Mouse (Mus musculus) ES-CJ7 (cell line): ENCODE measurements at regions not wholly inside any gene's neighbourhood (a gene's known extent, or its start where the extent isn't known, plus 50 kb on each side); places are given as distances from the start of the nearest gene placed in this dataset.

Experiments
- DNase-seq: peaks from one replicate; pipeline ENCODE4 v3.0.0; 2011; ENCODE audit warnings: low read depth, low spot score

- no peak for DNase-seq
These were observed 52.1 kb upstream of the Fyn start for GRCm38 (mm10) chr10:39316533-39316932.

GRCm38 (mm10) chr10:39315434-39316174 is 53.1 kb upstream of the Fyn start:
- no peak for DNase-seq

DNA sequence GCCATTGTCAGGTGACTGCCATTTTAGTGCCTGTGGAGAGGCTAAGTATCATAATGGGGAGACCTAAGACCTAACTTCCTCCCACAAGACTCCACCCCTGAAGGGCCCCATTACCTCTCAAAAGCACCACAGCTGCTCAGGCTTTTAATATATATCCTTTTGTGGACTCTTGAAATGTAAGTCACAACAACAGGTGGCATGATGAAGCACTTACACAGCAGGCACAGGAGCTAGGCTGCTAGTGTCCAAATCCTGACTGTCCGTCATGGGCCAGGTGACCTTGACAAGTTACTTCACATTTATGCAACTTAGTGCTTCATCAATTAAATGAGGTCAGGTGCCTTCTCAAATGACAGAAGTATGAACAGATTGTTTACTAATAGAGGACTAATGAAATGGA is 57.2 kb upstream of the Fyn start:
- no peak for DNase-seq

DNA sequence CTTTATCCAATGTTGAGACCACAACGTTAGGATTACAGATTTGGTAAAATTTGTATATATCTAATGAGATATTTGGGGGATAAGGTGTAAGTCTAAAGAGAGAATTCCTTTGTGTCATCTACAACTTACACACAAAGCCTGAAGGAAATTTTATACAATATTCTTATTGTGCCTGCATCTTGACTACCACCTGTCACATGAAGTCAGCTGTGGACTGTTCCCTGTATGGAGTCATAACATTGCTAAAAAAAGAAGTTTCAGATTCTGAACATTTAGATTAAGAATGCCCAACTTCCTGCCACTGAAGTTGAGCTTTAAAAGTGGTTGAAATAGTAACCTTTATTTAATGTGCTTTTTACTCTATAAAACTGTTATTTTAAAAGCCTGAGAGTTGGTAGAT is 60.1 kb upstream of the Fyn start:
- DNase-seq, result no peak

DNA sequence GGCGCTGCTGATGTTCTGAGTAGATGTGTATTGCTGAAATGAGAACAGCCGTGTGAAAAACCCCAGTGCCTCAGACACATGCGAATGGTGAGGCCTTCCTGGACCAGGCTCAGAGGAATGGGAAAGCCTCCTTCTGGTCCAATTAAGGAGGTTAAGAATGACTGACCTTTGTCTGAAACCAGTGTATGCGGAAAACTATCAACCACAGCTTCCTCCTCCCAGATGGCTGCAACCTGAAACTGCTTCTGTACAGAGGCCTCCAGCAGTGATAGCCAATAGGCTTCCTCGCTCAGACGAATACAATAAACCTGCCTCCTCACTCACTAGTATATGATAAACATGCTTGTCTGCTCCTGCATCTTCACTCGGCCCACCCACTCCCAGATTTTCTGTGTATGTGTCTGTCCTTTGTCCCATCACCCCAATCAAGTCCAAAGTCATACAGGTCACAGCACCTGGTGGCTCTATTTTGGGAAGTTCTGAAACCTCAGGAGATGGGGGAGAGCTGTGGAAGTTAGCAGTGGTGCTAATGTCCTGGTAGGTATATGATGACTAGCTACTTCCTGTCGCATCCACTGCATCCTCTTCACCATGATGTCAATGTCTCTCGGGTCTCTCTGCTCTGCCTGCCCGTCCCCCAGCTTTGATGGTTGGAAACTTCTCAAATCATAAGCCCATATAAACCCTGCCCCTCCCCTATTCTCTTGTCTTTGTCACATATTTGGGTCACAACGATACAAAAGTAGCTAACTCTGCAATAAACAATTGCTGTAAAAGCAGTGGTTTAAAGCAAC is 75.8 kb upstream of the Fyn start:
- no peak for DNase-seq

DNA sequence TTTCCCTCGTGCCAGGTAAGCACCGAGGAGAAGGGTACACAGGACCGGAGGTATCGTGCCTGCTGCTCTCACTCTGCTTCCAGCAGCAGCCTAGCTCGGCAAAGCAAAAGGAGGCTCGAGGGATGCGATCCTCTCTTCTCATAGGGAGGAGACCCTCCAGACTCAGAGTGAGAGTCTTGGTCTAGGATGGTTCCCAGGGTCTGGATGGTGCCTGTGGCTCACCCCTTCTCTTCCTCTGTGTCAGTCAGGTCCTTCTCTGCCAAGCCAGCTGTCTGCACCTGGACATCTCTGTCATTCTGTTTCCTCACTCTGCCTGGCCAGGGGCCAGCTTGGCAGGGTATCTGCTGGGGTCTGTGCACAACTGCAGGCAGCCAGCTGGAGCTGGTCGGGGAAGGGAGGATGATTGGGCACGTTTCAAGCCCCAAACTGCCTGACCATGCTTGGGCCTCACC is 76.9 kb upstream of the Fyn start:
- no peak for DNase-seq

- DNase-seq, result no peak
These were observed 77.4 kb upstream of the Fyn start for GRCm38 (mm10) chr10:39291134-39291746.

DNA sequence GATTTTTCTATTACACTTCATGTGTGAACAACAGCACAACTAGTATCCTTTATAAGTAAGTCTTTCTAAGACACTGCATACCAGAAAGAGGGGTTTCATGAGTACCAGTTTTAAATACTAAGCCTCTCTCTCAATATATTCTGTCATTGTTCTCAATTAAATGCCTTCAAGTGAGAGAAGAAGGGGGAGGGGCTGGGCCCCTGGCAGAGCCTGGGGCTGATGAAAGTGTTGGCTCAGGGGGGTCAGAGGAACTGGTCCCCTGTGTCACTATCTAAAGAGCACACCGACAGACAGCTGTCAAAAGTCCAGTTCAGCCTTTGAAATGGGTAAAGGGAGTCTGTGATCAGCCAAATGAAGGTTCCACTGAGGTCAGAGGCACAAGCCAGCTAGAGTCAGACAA is 78.4 kb upstream of the Fyn start:
- DNase-seq, result no peak

DNA sequence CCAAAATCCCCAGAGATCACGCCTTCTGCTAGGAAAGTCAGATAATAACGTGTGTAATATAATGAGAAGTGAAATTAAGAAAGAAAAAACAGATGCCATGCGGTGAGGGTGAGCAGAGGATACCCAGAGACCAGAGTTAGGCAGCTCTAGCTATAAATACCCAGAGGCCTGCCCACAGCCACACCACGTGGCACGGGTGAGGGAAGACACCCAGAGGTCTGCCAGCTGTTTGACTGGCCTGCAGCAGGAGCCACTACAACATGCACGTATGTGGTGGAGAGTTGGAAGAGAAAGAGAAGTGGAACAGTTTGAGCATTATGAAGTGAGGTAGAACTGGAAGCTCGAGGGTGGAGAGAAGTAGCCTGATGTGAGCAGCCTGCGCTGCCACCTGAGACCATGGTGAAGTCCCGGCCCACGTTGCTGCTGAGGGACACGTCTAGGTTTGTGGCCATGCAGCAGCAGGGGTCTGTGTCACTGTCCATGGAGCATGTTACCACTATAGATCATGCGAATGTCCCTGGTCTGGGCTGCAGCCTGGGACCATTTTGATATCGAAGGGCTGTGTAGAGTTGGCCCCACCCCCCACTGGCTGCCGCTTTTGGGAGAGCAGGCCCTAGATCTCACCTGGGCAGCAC is 88.2 kb upstream of the Fyn start:
- no peak for DNase-seq

GRCm38 (mm10) chr10:39274202-39274601 is 94.5 kb upstream of the Fyn start:
- DNase-seq, result peak; percentile 43

GRCm38 (mm10) chr10:39273426-39273825 is 95.2 kb upstream of the Fyn start:
- no peak for DNase-seq

DNA sequence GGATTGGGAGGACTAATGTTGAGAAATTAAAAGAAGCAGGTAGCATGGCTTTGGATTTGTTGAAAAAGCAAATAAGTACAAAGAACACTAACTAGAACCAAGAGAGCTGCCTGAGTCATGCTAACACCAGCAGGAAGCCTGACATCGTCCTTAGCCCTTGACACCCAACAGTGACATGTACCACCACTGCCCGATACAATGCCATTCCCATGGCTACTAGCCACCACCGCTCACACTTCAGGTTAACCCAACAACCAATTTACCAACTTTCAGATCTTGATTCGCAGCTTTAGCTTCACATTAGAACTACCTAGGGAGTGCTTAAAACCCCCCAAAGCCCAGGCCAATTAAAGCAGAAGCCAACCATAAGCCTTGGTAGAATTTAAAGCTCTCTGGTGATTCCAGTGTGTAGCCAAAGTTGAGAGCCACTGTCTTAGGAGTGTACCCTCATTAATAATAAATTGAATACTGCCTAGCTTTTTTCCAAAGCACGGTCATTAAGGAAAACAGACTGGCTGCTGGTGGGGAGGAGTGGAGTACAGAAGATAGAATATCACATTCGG is 96.2 kb upstream of the Fyn start:
- no peak for DNase-seq

DNA sequence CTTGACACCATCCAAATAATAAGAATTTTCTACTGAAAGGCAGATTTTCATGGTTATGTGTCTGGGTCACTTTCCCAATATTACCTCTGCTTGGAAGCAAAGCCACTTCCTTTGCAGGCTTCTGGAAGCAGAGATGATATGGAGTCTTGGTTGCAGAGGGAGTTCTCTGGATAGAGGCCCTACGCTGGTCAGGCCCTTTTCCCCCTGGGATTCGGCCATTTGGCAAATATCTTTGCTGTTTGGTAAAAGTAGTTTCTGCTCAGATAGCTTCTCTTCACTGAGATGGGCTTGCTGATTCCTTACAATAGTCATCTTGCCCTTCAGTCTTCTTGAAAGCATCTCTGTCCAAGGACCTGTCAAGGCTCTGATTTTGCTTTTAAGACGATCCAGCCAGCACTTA is 98.2 kb upstream of the Fyn start:
- no peak for DNase-seq

DNA sequence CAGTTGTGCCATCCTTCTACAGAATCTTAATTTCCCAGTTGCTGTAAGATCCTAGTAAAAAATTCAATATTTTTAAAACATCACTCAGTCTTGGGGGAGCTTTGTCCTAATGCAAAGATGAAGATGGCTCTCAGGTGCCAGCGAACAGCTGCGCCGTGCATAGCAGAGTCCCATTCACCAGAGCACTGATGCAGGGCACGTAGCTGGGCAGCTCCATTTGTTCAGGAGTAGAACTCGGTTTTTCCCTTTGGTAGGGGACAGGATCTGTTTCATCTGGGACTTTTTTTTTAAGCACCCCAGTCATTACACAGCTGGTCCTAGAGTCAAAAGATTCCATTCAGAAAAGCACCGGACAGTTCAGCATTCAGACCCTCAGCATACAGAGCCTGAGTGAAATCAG is 101.4 kb upstream of the Fyn start:
- DNase-seq, result no peak

- no peak for DNase-seq
These were observed 102.2 kb upstream of the Fyn start for GRCm38 (mm10) chr10:39266482-39266881.

GRCm38 (mm10) chr10:39262466-39262865 is 98.9 kb upstream of the Ccn6 start:
- no peak for DNase-seq

GRCm38 (mm10) chr10:39261174-39262145 is 97.9 kb upstream of the Ccn6 start:
- DNase-seq, result no peak

DNA sequence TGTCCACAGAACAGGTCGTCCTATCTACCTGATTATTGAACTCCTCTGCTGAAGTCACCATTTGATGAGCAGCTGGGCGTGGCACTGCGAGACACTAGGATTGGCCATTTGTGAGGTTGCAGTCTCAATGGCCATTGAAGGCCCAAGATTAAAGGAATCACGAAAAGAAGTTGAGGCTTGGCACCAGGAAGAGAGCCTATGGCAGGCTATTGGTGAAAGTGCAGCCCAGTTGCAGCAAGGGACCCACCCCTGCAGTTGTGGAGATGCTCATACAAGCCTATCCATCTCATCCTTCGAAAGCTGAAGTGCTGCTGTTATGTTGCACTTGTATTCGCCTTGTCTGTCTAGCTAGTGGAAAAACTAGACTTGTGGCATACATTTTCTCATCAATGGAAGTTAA is 96.5 kb upstream of the Ccn6 start:
- DNase-seq, result no peak

DNA sequence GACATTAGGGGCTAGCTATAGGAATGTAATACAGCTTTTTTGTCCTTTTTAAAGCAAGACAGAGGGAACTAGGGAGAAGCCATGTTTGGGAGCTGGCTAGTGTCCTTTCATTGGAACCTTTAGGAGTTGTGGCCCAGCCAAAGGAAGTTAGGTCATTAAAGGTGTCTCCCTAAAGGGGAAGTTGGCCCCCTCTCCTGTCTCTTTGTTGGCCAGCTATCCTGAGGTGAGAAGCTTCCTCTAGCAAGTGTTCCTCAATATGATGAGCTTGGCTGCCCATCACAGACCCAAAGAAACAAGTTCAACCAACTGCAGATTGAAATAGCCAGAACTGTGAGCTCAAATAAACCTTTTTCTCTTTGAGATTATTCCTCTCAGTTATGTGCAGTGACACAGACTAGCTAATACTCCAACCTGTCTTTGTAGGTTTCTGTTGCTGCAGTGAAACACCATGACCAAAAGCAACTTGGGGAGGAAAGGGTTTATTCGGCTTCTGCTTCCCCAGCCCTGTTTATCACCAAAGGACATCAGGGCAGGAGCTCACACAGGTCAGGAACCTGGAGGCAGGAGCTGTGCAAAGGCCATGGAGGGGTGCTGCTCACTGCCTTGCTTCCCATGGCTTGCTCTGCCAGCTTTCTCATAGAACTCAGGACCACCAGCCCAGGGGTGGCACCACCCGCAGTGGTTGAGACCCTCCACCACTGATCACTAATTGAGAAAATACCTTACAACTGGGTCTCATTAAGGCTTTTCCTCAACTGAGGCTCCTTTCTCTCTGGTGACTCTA is 94.0 kb upstream of the Ccn6 start:
- no peak for DNase-seq

DNA sequence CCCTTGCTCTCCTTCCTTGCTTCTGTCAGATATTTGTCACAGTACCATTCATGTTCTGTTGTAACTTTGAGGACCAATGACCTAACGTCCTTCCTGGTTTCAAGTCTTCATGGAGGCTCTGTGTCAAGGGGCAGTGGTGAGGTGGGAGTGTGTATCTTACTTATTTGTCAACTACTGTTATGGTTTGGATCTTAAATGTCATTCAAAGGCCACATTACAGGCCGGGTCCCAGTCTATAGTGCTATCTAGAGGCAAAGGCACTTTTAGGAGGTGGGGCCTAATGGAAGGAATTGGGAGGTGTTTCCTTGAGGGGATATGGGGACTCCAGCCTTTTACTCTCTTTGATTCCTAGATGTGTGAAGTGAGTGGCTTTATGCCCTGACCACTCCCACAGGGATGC is 91.0 kb upstream of the Ccn6 start:
- DNase-seq, result no peak
